Mouse (Mus musculus) CD8-positive naive resting alpha-beta T cell, adult 57 days (primary cell): ENCODE data around the gene Gm21411. TPM values are rescaled to one million over a fixed set of nuclear protein-coding genes. Genes with fewer than 3 reads are reported as not detected.

Experiments used
- total RNA-seq: library from RNA; stranded (reverse); gene quantifications from one replicate; pipeline ENCODE4 v1.2.4, GENCODE M21; 2023

The Gm21411 gene
- total RNA-seq = not detected

DNA sequence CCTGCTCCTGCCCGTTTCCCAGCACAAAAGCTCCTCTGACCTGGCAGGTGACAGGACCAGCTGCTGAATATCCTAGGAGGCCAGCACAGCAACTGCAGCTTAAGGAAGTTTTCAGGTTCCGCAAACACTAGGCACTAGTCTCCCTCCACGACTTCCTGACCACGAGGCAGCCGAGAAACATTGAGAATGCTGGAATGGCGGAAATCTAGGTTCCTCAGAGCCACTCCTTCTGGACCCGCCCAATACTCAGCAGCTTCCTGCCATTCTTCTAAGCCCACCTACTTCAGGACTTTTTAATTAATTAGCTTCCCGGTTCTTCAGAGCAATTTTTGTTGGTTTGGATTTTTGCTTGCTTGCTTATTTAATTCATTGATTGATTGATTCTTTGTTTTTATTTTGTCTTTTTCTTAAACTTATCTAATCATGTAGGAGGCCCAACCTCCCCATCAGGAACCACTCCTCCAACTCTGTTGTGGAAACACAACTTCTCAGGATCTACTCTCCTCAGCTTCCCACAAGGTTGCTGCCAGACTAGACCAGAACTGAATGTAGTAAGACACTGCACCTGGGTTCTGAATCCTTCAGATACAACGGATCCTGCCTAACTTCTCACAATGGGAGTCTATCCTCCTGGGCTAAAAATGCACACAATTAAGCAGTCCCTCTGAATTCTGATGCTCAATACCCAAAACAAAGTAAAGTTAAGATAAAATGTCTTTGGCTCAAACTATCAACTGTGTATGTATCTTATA lies at the start of gene Gm21411:
Gene Gm21411 (minus strand): TSS at position 205 of the 752 bp plus-strand sequence.

Other genes with a start within 250 kb of the Gm21411 start
- 0.31 TPM for gene Zfp989, start 62.4 kb upstream of the Gm21411 start, total RNA-seq
- gene Rex2, start 112.3 kb upstream of the Gm21411 start, total RNA-seq = 1.8 TPM
- 7.5 TPM for gene Zfp991, start 222.4 kb upstream of the Gm21411 start, total RNA-seq